Mouse (Mus musculus) ES-E14 (cell line): ENCODE data around the gene Vps26c. TPM values are rescaled to one million over a fixed set of nuclear protein-coding genes. Genes with fewer than 3 reads are reported as not detected.

ENCODE experiments used
- DNase-seq: peaks from one replicate; pipeline ENCODE4 v3.0.0-alpha.2; 2013; ENCODE audit warnings: low read depth, low spot score
- H3K27ac ChIP-seq: 2 replicates; pipeline ENCODE4 v1.5.1; 2012; ENCODE audit warnings: low read depth, mild to moderate bottlenecking, low read length, moderate library complexity, mixed read lengths; ENCODE audit not compliant: poor library complexity, insufficient read depth, severe bottlenecking
- H3K36me3 ChIP-seq: 2 replicates; pipeline ENCODE4 v1.6.1; 2012; ENCODE audit warnings: mild to moderate bottlenecking, low read length, moderate library complexity, mixed read lengths; ENCODE audit not compliant: control insufficient read depth, poor library complexity, insufficient read depth, severe bottlenecking
- H3K4me1 ChIP-seq, 2 experiments: fragments of 150-350 bp in 1 of 2; sonication (generic) in 1 of 2; 2 replicates each; pipeline ENCODE4 v1.6.1; 2012; ENCODE audit warnings: low read length in 2 of 2, mild to moderate bottlenecking in 1 of 2, mixed read lengths in 1 of 2; ENCODE audit not compliant: control insufficient read depth in 2 of 2, insufficient read depth in 2 of 2, poor library complexity in 1 of 2
- H3K4me3 ChIP-seq, 2 experiments: fragments of 150-350 bp in 1 of 2; sonication (generic) in 1 of 2; 2 replicates each; pipeline ENCODE4 v1.5.1; 2012; ENCODE audit warnings: low read length in 2 of 2, low read depth in 1 of 2, mild to moderate bottlenecking in 1 of 2, mixed read lengths in 1 of 2; ENCODE audit not compliant: insufficient read depth in 1 of 2, poor library complexity in 1 of 2, severe bottlenecking in 1 of 2
- H3K9ac ChIP-seq: 2 replicates; pipeline ENCODE4 v1.6.1; 2012; ENCODE audit warnings: low read depth, mild to moderate bottlenecking, low read length, mixed read lengths; ENCODE audit not compliant: poor library complexity, insufficient read depth, severe bottlenecking
- H3K9me3 ChIP-seq: fragments of 150-350 bp; sonication (generic); 2 replicates; pipeline ENCODE4 v1.6.1; 2012; ENCODE audit warnings: low read depth, mild to moderate bottlenecking, low read length; ENCODE audit not compliant: control insufficient read depth, insufficient read depth
- CHD2 ChIP-seq: IDR thresholded peaks from 2 replicates; pipeline ENCODE4 v1.6.1; 2014; ENCODE audit warnings: mild to moderate bottlenecking, low read depth, low read length, inconsistent platforms
- HCFC1 ChIP-seq: IDR thresholded peaks from 2 replicates; pipeline ENCODE4 v1.6.1; 2012; ENCODE audit warnings: low read length, inconsistent platforms, borderline replicate concordance; ENCODE audit not compliant: insufficient read depth
- MAFK ChIP-seq: IDR thresholded peaks from 2 replicates; pipeline ENCODE4 v1.6.1; 2014; ENCODE audit warnings: mild to moderate bottlenecking, low read depth, low read length, inconsistent platforms; ENCODE audit not compliant: insufficient read depth
- ZC3H11A ChIP-seq: IDR thresholded peaks from 2 replicates; pipeline ENCODE4 v1.6.1; 2012; ENCODE audit warnings: low read depth, mild to moderate bottlenecking, inconsistent platforms, low read length, borderline replicate concordance
- ZNF384 ChIP-seq: IDR thresholded peaks from 2 replicates; pipeline ENCODE4 v1.6.1; 2012; ENCODE audit warnings: low read depth, low read length, inconsistent platforms
- in situ Hi-C, 2 experiments: fragments of 600-800 bp; cut with MboI; formaldehyde crosslinking; loops; one replicate each; pipeline ENCODE4 v1.15.1; 2025; ENCODE audit warnings: low sequenced_read_pairs in 2 of 2, inconsistent platforms in 1 of 2; ENCODE audit not compliant: unreplicated experiment in 2 of 2
- total RNA-seq: library from RNA; depleted of rRNA; stranded (reverse); fragments of 300-350 nt; gene quantifications from 2 replicates; pipeline ENCODE4 v1.2.3, GENCODE M21; 2012

Gene Vps26c
- total RNA-seq, 1 experiment = 28.7 TPM

DNA sequence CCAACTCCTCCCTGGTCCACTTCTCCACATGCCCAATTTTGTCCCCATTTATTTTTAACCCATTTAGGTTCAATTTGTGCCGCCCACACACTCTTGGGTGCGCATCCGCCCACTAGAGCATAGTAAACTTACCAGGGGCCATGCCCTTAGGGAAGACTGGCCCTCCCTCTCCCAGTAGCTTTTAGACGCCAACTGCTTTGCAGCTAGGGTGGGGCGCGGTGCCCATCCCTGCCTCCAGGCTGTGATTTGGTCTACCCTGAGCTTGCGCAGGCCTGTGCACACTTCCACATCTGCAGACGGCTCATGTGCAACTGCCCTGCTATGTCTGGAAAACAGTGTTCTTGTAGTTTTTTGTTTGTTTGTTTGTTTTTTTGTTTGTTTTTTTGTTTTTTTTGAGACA lies 16.3 kb upstream of the Vps26c start:
- Histone ChIP-seq H3K4me1 (peaks cover 0 to 7% of the 10 kb centered on the region in 2 experiments; a peak in 2 of 4 replicates), H3K4me3 (no peak overlapping the region), H3K9ac (peak overlapping the region; percentile 3; the same call in 1 of the 2 replicates), H3K9me3 (no peaks in the 10 kb centered on the region), H3K36me3 (no peaks in the 10 kb centered on the region), H3K27ac (no peak overlapping the region)
- DNase-seq = peak; percentile 65
- TF ChIP-seq ZNF384 = no peak
- TF ChIP-seq ZC3H11A = no peak
- TF ChIP-seq CHD2 = no peak
- no peak for TF ChIP-seq MAFK
- no peak for TF ChIP-seq HCFC1
- in situ Hi-C loops = no loop called here

DNA sequence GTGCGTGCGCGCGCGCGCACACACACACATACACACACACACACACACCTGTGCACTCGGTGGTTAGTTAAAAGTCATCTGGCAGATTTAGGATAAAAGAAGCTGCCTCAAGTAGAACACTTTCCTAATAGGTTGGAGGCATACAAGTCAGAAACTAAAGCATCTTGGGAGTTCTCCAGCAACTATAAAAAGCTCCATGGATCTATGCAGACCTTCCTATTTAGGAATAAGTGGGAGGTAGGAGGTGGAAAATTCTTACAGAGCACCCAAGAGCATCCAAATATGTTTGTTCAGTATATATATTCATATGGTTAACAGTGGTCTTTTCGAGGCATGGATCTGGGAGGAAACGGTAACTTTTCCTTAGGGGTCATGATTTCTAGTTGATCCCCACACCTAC lies 13.5 kb upstream of the Vps26c start:
- H3K36me3 ChIP-seq = no peaks in the 10 kb centered on the region
- no peak overlapping the region for H3K4me3 ChIP-seq
- DNase-seq = no peak
- no peak overlapping the region for H3K27ac ChIP-seq
- peaks cover 4 to 5% of the 10 kb centered on the region in 2 experiments; a peak in 3 of 4 replicates for H3K4me1 ChIP-seq
- no peaks in the 10 kb centered on the region for H3K9me3 ChIP-seq
- TF ChIP-seq ZC3H11A (no peak), MAFK (no peak), CHD2 (no peak), ZNF384 (no peak), HCFC1 (no peak)
- in situ Hi-C loops = no loop called here
- no peak overlapping the region for H3K9ac ChIP-seq

DNA sequence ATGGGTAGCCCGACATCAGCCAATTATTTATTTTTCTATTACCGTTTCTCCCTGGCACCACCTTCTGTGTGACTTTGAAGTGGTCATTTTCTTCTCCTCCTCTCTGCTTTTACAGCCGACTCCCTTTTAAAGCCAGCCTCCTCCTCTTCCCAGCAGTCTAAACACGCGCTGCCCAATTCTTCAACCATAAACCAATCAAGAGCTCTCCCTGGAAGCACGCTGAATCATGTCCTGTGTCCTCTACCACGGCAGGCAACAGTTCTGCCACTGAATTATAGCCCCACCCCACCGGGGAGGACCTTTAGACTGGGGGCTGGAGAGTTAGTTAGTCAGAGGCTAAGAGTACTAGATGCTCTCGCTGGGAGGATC lies 10.5 kb upstream of the Vps26c start:
- Histone ChIP-seq H3K36me3 (no peaks in the 10 kb centered on the region), H3K9me3 (no peaks in the 10 kb centered on the region), H3K27ac (no peak overlapping the region), H3K4me3 (peak overlapping the region in 1 of 2 experiments; percentile 46; a peak in 2 of 4 replicates), H3K4me1 (peaks cover 2 to 4% of the 10 kb centered on the region in 2 experiments; a peak in 3 of 4 replicates), H3K9ac (no peak overlapping the region)
- DNase-seq = no peak
- TF ChIP-seq CHD2 (no peak), ZNF384 (no peak), HCFC1 (no peak), ZC3H11A (no peak), MAFK (no peak)
- in situ Hi-C loops = no loop called here

DNA sequence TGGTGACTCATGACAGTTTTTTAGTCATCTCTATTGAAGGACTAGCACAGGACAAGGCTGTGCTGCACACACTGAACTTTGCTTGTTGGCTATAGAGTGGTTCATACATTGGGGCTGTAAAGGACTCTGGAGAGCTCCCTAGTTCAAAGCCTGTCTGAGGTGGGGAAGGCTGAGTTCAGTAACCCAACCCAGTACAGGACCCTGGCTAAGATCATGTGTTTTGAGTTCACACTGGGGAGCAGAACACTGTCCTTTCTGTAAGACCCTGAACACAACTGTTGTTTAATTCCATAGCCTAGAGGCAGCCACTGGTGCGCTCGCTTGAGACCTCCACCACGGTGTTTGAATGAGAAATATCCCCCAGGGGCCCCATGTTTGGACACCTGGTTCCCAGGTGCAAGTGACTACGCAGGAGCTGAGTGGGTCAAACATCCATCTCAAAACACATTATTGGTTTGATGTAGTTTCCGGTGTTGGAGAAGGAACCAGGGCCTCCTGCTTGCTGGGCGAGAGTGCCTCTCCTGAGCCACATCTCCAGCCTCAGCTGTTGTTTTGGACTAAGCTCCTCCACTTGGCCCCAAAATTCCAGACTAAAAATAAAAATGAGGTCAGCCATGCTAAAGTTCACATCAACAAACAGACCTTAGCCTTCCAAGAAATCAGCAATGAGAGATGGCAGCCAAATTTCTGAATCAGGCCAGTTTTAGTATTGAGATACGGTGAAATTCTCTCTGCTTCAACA lies 10.0 kb upstream of the Vps26c start:
- Histone ChIP-seq H3K27ac (no peak overlapping the region), H3K9me3 (no peaks in the 10 kb centered on the region), H3K4me1 (peaks cover 2 to 4% of the 10 kb centered on the region in 2 experiments; a peak in 2 of 4 replicates), H3K9ac (no peak overlapping the region), H3K36me3 (no peaks in the 10 kb centered on the region), H3K4me3 (no peak overlapping the region)
- DNase-seq = no peak
- TF ChIP-seq CHD2 (no peak), HCFC1 (no peak), ZNF384 (no peak), ZC3H11A (no peak), MAFK (no peak)
- in situ Hi-C loops = no loop called here
